Mouse (Mus musculus): Measurements from ENCODE around the gene Fam155a. TPM values are rescaled to one million over a fixed set of nuclear protein-coding genes. Genes with fewer than 3 reads are reported as not detected.

Fam155a gene
- total RNA-seq, 4 experiments from 2014 or later, result 8.3 to 13.6 (median 10.9) TPM

- no peak for DNase-seq
Observed at GRCm38 (mm10) chr8:9471290-9471689, 299.7 kb downstream of the Fam155a start.

- DNase-seq, result no peak
Observed at GRCm38 (mm10) chr8:9470114-9470513, 300.8 kb downstream of the Fam155a start.

GRCm38 (mm10) chr8:9461111-9461510 is 309.9 kb downstream of the Fam155a start:
- no peak for DNase-seq

GRCm38 (mm10) chr8:9460707-9461106 is 310.3 kb downstream of the Fam155a start:
- DNase-seq, result no peak

GRCm38 (mm10) chr8:9458614-9459013 is 312.3 kb downstream of the Fam155a start:
- no peak for DNase-seq

GRCm38 (mm10) chr8:9455138-9455537 is 315.8 kb downstream of the Fam155a start:
- no peak for DNase-seq

- no peak for DNase-seq
Observed at GRCm38 (mm10) chr8:9453742-9454141, 317.2 kb downstream of the Fam155a start.

GRCm38 (mm10) chr8:9451543-9451942 is 319.4 kb downstream of the Fam155a start:
- DNase-seq, result no peak

- no peak for DNase-seq
Observed at GRCm38 (mm10) chr8:9448613-9449012, 322.3 kb downstream of the Fam155a start.

GRCm38 (mm10) chr8:9437822-9438221 is 333.1 kb downstream of the Fam155a start:
- no peak for DNase-seq

GRCm38 (mm10) chr8:9435501-9435900 is 335.5 kb downstream of the Fam155a start:
- no peak for DNase-seq

- DNase-seq, result no peak
Observed at GRCm38 (mm10) chr8:9432635-9433372, 338.2 kb downstream of the Fam155a start.

- DNase-seq, result no peak
Observed at GRCm38 (mm10) chr8:9428846-9429245, 342.1 kb downstream of the Fam155a start.

- no peak for DNase-seq
Observed at GRCm38 (mm10) chr8:9424069-9424468, 346.9 kb downstream of the Fam155a start.

- DNase-seq, result no peak
Observed at GRCm38 (mm10) chr8:9423590-9423989, 347.4 kb downstream of the Fam155a start.

GRCm38 (mm10) chr8:9423184-9423583 is 347.8 kb downstream of the Fam155a start:
- DNase-seq, result no peak

GRCm38 (mm10) chr8:9418856-9419800 is 351.8 kb downstream of the Fam155a start:
- DNase-seq, result no peak

GRCm38 (mm10) chr8:9416189-9416588 is 354.8 kb downstream of the Fam155a start:
- DNase-seq, result no peak

GRCm38 (mm10) chr8:9408480-9408879 is 362.5 kb downstream of the Fam155a start:
- DNase-seq, result no peak

- no peak for DNase-seq
Observed at GRCm38 (mm10) chr8:9406204-9406603, 364.8 kb downstream of the Fam155a start.

GRCm38 (mm10) chr8:9404651-9405050 is 366.3 kb downstream of the Fam155a start:
- no peak for DNase-seq

GRCm38 (mm10) chr8:9402393-9402792 is 368.6 kb downstream of the Fam155a start:
- no peak for DNase-seq

GRCm38 (mm10) chr8:9398606-9399263 is 372.2 kb downstream of the Fam155a start:
- no peak for DNase-seq
